Mouse (Mus musculus): ENCODE data around the gene Bbs10.

GRCm38 (mm10) chr10:111327957-111328356 lies 29.5 kb downstream of the Bbs10 start:
- TF ChIP-seq POLR2AphosphoS5 (IDR thresholded peaks at IDR 0.05; ENCODE audit: insufficient replicate concordance, low read depth, low read length) (no peak), CTCF (IDR thresholded peaks at IDR 0.05; ENCODE audit: low read depth, low read length) (no peak), TAL1 (conservative IDR thresholded peaks at IDR 0.05; ENCODE audit: low read depth, low read length) (no peak)
